Mouse (Mus musculus) stomach, embryonic 16.5 days (tissue): Measurements from ENCODE around the gene Cd63. TPM values are rescaled to one million over a fixed set of nuclear protein-coding genes. Genes with fewer than 3 reads are reported as not detected.

Experiments used
- ATAC-seq: fragments of 200-750 bp; cut with Nextera tagmentation; 2 replicates; pipeline ENCODE4 v1.8.0; 2017; ENCODE audit warnings: moderate number of reproducible peaks, moderate TSS enrichment; ENCODE audit not compliant: insufficient read depth, low FRiP score
- H3K27ac ChIP-seq: fragments of 300-500 bp; sonication (generic); 2 replicates; pipeline ENCODE4 v1.5.1; 2014; ENCODE audit warnings: low read length
- H3K27me3 ChIP-seq: fragments of 300-500 bp; sonication (generic); 2 replicates; pipeline ENCODE4 v1.6.1; 2014; ENCODE audit warnings: low read length, control low read depth, mixed read lengths; ENCODE audit not compliant: control insufficient read depth, insufficient read depth
- H3K36me3 ChIP-seq: fragments of 300-500 bp; sonication (generic); 2 replicates; pipeline ENCODE4 v1.6.1; 2014; ENCODE audit warnings: low read length; ENCODE audit not compliant: control insufficient read depth, insufficient read depth
- H3K4me1 ChIP-seq: fragments of 300-500 bp; sonication (generic); 2 replicates; pipeline ENCODE4 v1.6.1; 2014; ENCODE audit warnings: low read length, control low read depth, mixed read lengths; ENCODE audit not compliant: control insufficient read depth, insufficient read depth
- H3K4me2 ChIP-seq: fragments of 300-500 bp; sonication (generic); 2 replicates; pipeline ENCODE4 v1.6.1; 2014; ENCODE audit warnings: low read depth, low read length, mixed read lengths
- H3K4me3 ChIP-seq: fragments of 300-500 bp; sonication (generic); replicated peaks from 2 replicates; pipeline ENCODE4 v1.5.1; 2014; ENCODE audit warnings: mild to moderate bottlenecking, low read length
- H3K9ac ChIP-seq: fragments of 300-500 bp; sonication (generic); 2 replicates; pipeline ENCODE4 v1.6.1; 2014; ENCODE audit warnings: low read length
- H3K9me3 ChIP-seq: fragments of 300-500 bp; sonication (generic); replicated peaks from 2 replicates; pipeline ENCODE4 v1.6.1; 2016; ENCODE audit warnings: low read length, control low read depth; ENCODE audit not compliant: control insufficient read depth
- WGBS: fragments of 180-500 bp; shearing (Covaris S2); extraction: QIAGEN DNeasy Blood & Tissue Kit; methylation state at CpG from one replicate; pipeline ENCODE4 v1.1.7; 2014; 5-methylcytosine and 5-hydroxymethylcytosine counted together
- polyA plus RNA-seq: library from polyadenylated mRNA; unstranded; fragments of >200 nt; fragmentation: Nextera tagmentation; extraction: Ambion mirVana; gene quantifications from 2 replicates; pipeline ENCODE4 v1.2.1, GENCODE M21; 2015

Gene Cd63
- polyA plus RNA-seq, 1 experiment from 2014 or later: 798 TPM

- ATAC-seq: no peak
- no peak overlapping the region for H3K27ac ChIP-seq
- WGBS: 74% methylated on average over 10 of the region's 10 CpGs
Measured at GRCm38 (mm10) chr10:128940475-128941061, 39.8 kb downstream of the Cd63 start.

GRCm38 (mm10) chr10:128945675-128946074 lies 44.9 kb downstream of the Cd63 start:
- no peak overlapping the region for H3K9ac ChIP-seq
- no peaks in the 10 kb centered on the region for H3K27me3 ChIP-seq
- H3K4me1 ChIP-seq: no peaks in the 10 kb centered on the region
- no peaks in the 10 kb centered on the region for H3K36me3 ChIP-seq
- H3K4me2 ChIP-seq: no peak overlapping the region
- H3K4me3 ChIP-seq: no peak overlapping the region
- H3K9me3 ChIP-seq: no peaks in the 10 kb centered on the region; the same call in 1 of the 2 replicates
- WGBS: 20% methylated on average over 3 of the region's 3 CpGs
- ATAC-seq: no peak
- H3K27ac ChIP-seq: no peak overlapping the region

More at GRCm38 (mm10) chr10:128940475-128941061, 39.8 kb downstream of the Cd63 start:
- H3K4me3 ChIP-seq: no peak overlapping the region
- H3K4me1 ChIP-seq: no peaks in the 10 kb centered on the region; the same call in 1 of the 2 replicates
- no peaks in the 10 kb centered on the region for H3K9me3 ChIP-seq
- H3K4me2 ChIP-seq: no peak overlapping the region
- H3K9ac ChIP-seq: no peak overlapping the region
- no peaks in the 10 kb centered on the region for H3K36me3 ChIP-seq
- H3K27me3 ChIP-seq: peaks cover 8% of the 10 kb centered on the region

- Histone ChIP-seq H3K4me2 (no peak overlapping the region), H3K9me3 (no peaks in the 10 kb centered on the region; the same call in 1 of the 2 replicates), H3K27ac (no peak overlapping the region), H3K9ac (no peak overlapping the region), H3K27me3 (no peaks in the 10 kb centered on the region), H3K4me3 (no peak overlapping the region), H3K4me1 (no peaks in the 10 kb centered on the region), H3K36me3 (no peaks in the 10 kb centered on the region)
- ATAC-seq: no peak
- WGBS: 84% methylated on average over 4 of the region's 4 CpGs
Measured at GRCm38 (mm10) chr10:128947496-128947895, 46.7 kb downstream of the Cd63 start.

- WGBS: 58% methylated on average over 16 of the region's 16 CpGs
- ATAC-seq: no peak
- H3K9me3 ChIP-seq: no peaks in the 10 kb centered on the region; the same call in 1 of the 2 replicates
- H3K9ac ChIP-seq: no peak overlapping the region
- H3K27ac ChIP-seq: no peak overlapping the region
- H3K4me1 ChIP-seq: no peaks in the 10 kb centered on the region
- H3K4me3 ChIP-seq: no peak overlapping the region
- H3K36me3 ChIP-seq: no peaks in the 10 kb centered on the region
- no peaks in the 10 kb centered on the region for H3K27me3 ChIP-seq
- H3K4me2 ChIP-seq: no peak overlapping the region
Measured at GRCm38 (mm10) chr10:128950208-128950887, 49.6 kb downstream of the Cd63 start.

GRCm38 (mm10) chr10:128958340-128958739 lies 57.6 kb downstream of the Cd63 start:
- no peaks in the 10 kb centered on the region for H3K36me3 ChIP-seq
- 70% methylated on average over 10 of the region's 10 CpGs for WGBS
- H3K4me2 ChIP-seq: no peak overlapping the region
- H3K27me3 ChIP-seq: no peaks in the 10 kb centered on the region
- H3K27ac ChIP-seq: no peak overlapping the region
- peaks cover 4% of the 10 kb centered on the region; the same call in 1 of the 2 replicates for H3K4me1 ChIP-seq
- H3K4me3 ChIP-seq: no peak overlapping the region
- H3K9ac ChIP-seq: no peak overlapping the region
- H3K9me3 ChIP-seq: no peaks in the 10 kb centered on the region
- ATAC-seq: no peak

GRCm38 (mm10) chr10:128960142-128960541 lies 59.4 kb downstream of the Cd63 start:
- Histone ChIP-seq H3K27ac (no peak overlapping the region), H3K4me3 (no peak overlapping the region)

GRCm38 (mm10) chr10:128960590-128961584 lies 60.1 kb downstream of the Cd63 start, which contains the start of gene Mettl7b:
TSS of gene Mettl7b (minus strand) at chr10:128960988.
- Histone ChIP-seq H3K36me3 (no peaks in the 10 kb centered on the region), H3K27ac (no peak within 1 kb of the TSS), H3K9me3 (no peaks in the 10 kb centered on the region), H3K27me3 (no peaks in the 10 kb centered on the region), H3K9ac (no peak within 1 kb of the TSS), H3K4me1 (peaks cover 4% of the 10 kb centered on the region; the same call in 1 of the 2 replicates), H3K4me2 (no peak within 1 kb of the TSS), H3K4me3 (no peak within 1 kb of the TSS)
- ATAC-seq: no peak
- 70% methylated on average over 12 of the region's 12 CpGs for WGBS

More at GRCm38 (mm10) chr10:128960142-128960541, 59.4 kb downstream of the Cd63 start:
- no peak for ATAC-seq
- WGBS: 79% methylated on average over 4 of the region's 4 CpGs
- Histone ChIP-seq H3K9ac (no peak overlapping the region), H3K36me3 (no peaks in the 10 kb centered on the region), H3K4me2 (no peak overlapping the region), H3K4me1 (peaks cover 4% of the 10 kb centered on the region; the same call in 1 of the 2 replicates), H3K27me3 (no peaks in the 10 kb centered on the region), H3K9me3 (no peaks in the 10 kb centered on the region)
